Mouse (Mus musculus): Measurements from ENCODE around the gene Ndufaf2. TPM values are rescaled to one million over a fixed set of nuclear protein-coding genes. Genes with fewer than 3 reads are reported as not detected.

Gene Ndufaf2
- polyA plus RNA-seq, 1 experiment from 2014 or later: 65.2 TPM

GRCm38 (mm10) chr13:107992573-107992972 lies 165.8 kb downstream of the Ndufaf2 start:
- 76% methylated on average over 1 of the region's 1 CpGs for WGBS
- no peaks in the 10 kb centered on the region for H3K27me3 ChIP-seq (replicated peaks; ENCODE audit: control insufficient read depth, insufficient read depth, low read length)
- no peaks in the 10 kb centered on the region for H3K4me1 ChIP-seq (ENCODE audit: control insufficient read depth, insufficient read depth, low read length)
- DNase-seq (ENCODE audit: low spot score) (no peak), ATAC-seq (ENCODE audit: low read depth) (no peak)
- no peak overlapping the region for H3K4me2 ChIP-seq (ENCODE audit: low read depth, low read length)
- H3K9me3 ChIP-seq (ENCODE audit: control insufficient read depth, low read length): no peaks in the 10 kb centered on the region
- no peak overlapping the region for H3K4me3 ChIP-seq (ENCODE audit: low read depth, low read length)
- no peaks in the 10 kb centered on the region for H3K36me3 ChIP-seq (ENCODE audit: control insufficient read depth, insufficient read depth, low read length)
- H3K9ac ChIP-seq (ENCODE audit: low read depth, low read length): no peak overlapping the region
- no peak overlapping the region for H3K27ac ChIP-seq (replicated peaks; ENCODE audit: low read depth, low read length)

DNA sequence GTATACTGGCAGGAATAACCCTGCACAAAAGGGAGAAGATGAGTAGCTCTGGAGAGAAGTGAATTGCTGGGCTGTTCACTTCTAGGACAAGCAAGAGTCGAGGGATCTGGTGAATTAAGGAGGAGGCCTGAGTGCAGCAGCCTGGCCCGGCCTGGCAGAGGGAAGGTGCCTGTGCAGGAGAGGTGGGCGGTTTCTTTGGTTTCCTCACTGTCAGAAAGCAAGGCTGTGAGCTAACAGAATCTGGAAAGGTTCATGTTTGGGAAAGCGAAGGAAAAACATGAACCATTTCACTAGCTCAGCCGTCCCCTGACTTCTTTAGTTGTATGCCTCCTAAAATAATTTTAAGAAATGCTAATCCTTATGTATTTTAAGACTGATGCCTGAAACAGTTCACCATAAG lies 173.8 kb downstream of the Ndufaf2 start:
- H3K36me3 ChIP-seq (ENCODE audit: control insufficient read depth, insufficient read depth, low read length): no peaks in the 10 kb centered on the region
- H3K9me3 ChIP-seq (ENCODE audit: control insufficient read depth, low read length): no peaks in the 10 kb centered on the region
- H3K27me3 ChIP-seq (replicated peaks; ENCODE audit: control insufficient read depth, insufficient read depth, low read length): no peaks in the 10 kb centered on the region
- H3K4me2 ChIP-seq (ENCODE audit: low read depth, low read length): no peak overlapping the region
- H3K9ac ChIP-seq (ENCODE audit: low read depth, low read length): no peak overlapping the region
- 67% methylated on average over 5 of the region's 5 CpGs for whole genome bisulfite sequencing
- no peaks in the 10 kb centered on the region for H3K4me1 ChIP-seq (ENCODE audit: control insufficient read depth, insufficient read depth, low read length)
- H3K4me3 ChIP-seq (ENCODE audit: low read depth, low read length): no peak overlapping the region
- no peak overlapping the region for H3K27ac ChIP-seq (replicated peaks; ENCODE audit: low read depth, low read length)
- DNase-seq (ENCODE audit: low spot score): no peak
- ATAC-seq (ENCODE audit: low read depth): no peak

- H3K9me3 ChIP-seq (ENCODE audit: control insufficient read depth, low read length): no peaks in the 10 kb centered on the region
- H3K4me2 ChIP-seq (ENCODE audit: low read depth, low read length): no peak overlapping the region
- no peak overlapping the region for H3K27ac ChIP-seq (replicated peaks; ENCODE audit: low read depth, low read length)
- no peaks in the 10 kb centered on the region for H3K36me3 ChIP-seq (ENCODE audit: control insufficient read depth, insufficient read depth, low read length)
- DNase-seq (ENCODE audit: low spot score) (no peak), ATAC-seq (ENCODE audit: low read depth) (no peak)
- H3K4me1 ChIP-seq (ENCODE audit: control insufficient read depth, insufficient read depth, low read length): no peaks in the 10 kb centered on the region
- WGBS: 89% methylated on average over 5 of the region's 5 CpGs
- no peaks in the 10 kb centered on the region for H3K27me3 ChIP-seq (replicated peaks; ENCODE audit: control insufficient read depth, insufficient read depth, low read length)
- no peak overlapping the region for H3K4me3 ChIP-seq (ENCODE audit: low read depth, low read length)
- no peak overlapping the region for H3K9ac ChIP-seq (ENCODE audit: low read depth, low read length)
These were observed 174.2 kb downstream of the Ndufaf2 start for GRCm38 (mm10) chr13:107984186-107984585.

- DNase-seq (ENCODE audit: low spot score) (no peak), ATAC-seq (ENCODE audit: low read depth) (no peak)
- Histone ChIP-seq H3K4me3 (ENCODE audit: low read depth, low read length) (no peak overlapping the region), H3K9ac (ENCODE audit: low read depth, low read length) (no peak overlapping the region), H3K4me2 (ENCODE audit: low read depth, low read length) (no peak overlapping the region), H3K27ac (replicated peaks; ENCODE audit: low read depth, low read length) (no peak overlapping the region), H3K36me3 (ENCODE audit: control insufficient read depth, insufficient read depth, low read length) (no peaks in the 10 kb centered on the region), H3K9me3 (ENCODE audit: control insufficient read depth, low read length) (no peaks in the 10 kb centered on the region), H3K27me3 (replicated peaks; ENCODE audit: control insufficient read depth, insufficient read depth, low read length) (no peaks in the 10 kb centered on the region), H3K4me1 (ENCODE audit: control insufficient read depth, insufficient read depth, low read length) (no peaks in the 10 kb centered on the region)
- 94% methylated on average over 6 of the region's 6 CpGs for WGBS
These were observed 175.1 kb downstream of the Ndufaf2 start for GRCm38 (mm10) chr13:107983231-107983847.

DNA sequence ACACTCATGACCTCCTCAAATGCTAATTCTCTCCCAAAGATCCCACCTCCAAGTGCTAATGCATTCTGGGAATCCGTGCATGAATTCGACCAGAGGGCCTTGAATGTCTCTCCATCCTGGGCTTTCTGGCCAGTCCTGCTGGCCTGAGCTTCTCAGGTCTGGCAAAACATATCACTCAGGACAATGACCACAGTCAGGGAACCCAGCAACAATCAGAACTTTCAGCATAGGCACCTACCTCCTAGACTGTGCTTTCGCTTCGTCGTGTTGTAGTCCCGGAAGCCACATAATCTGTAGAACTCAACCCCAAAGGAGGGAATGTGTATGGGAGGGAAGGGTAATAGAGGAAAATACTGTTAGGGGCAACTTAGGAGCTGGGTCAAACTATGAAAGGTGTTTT lies 179.0 kb downstream of the Ndufaf2 start:
- H3K4me1 ChIP-seq (ENCODE audit: control insufficient read depth, insufficient read depth, low read length): no peaks in the 10 kb centered on the region
- no peaks in the 10 kb centered on the region for H3K9me3 ChIP-seq (ENCODE audit: control insufficient read depth, low read length)
- DNase-seq (ENCODE audit: low spot score) (no peak), ATAC-seq (ENCODE audit: low read depth) (no peak)
- H3K36me3 ChIP-seq (ENCODE audit: control insufficient read depth, insufficient read depth, low read length): no peaks in the 10 kb centered on the region
- WGBS: 93% methylated on average over 6 of the region's 6 CpGs
- H3K4me2 ChIP-seq (ENCODE audit: low read depth, low read length): no peak overlapping the region
- H3K9ac ChIP-seq (ENCODE audit: low read depth, low read length): no peak overlapping the region
- H3K27me3 ChIP-seq (replicated peaks; ENCODE audit: control insufficient read depth, insufficient read depth, low read length): no peaks in the 10 kb centered on the region; the same call in 1 of the 2 replicates
- H3K4me3 ChIP-seq (ENCODE audit: low read depth, low read length): no peak overlapping the region
- H3K27ac ChIP-seq (replicated peaks; ENCODE audit: low read depth, low read length): no peak overlapping the region

- 68% methylated on average over 16 of the region's 16 CpGs for WGBS
- H3K9ac ChIP-seq (ENCODE audit: low read depth, low read length): no peak overlapping the region
- H3K4me2 ChIP-seq (ENCODE audit: low read depth, low read length): no peak overlapping the region
- H3K27me3 ChIP-seq (replicated peaks; ENCODE audit: control insufficient read depth, insufficient read depth, low read length): no peaks in the 10 kb centered on the region; the same call in 1 of the 2 replicates
- H3K4me3 ChIP-seq (ENCODE audit: low read depth, low read length): no peak overlapping the region
- DNase-seq (ENCODE audit: low spot score) (peak; percentile 73), ATAC-seq (ENCODE audit: low read depth) (0 out of 2 replicates have a peak, but pooled peaks have one; percentile 2)
- H3K4me1 ChIP-seq (ENCODE audit: control insufficient read depth, insufficient read depth, low read length): 0 out of 2 replicates have a peak, but pooled peaks cover 2% of the 10 kb centered on the region
- no peaks in the 10 kb centered on the region for H3K36me3 ChIP-seq (ENCODE audit: control insufficient read depth, insufficient read depth, low read length)
- no peak overlapping the region for H3K27ac ChIP-seq (replicated peaks; ENCODE audit: low read depth, low read length)
- no peaks in the 10 kb centered on the region for H3K9me3 ChIP-seq (ENCODE audit: control insufficient read depth, low read length)
These were observed 181.4 kb downstream of the Ndufaf2 start for GRCm38 (mm10) chr13:107976886-107977656.

GRCm38 (mm10) chr13:107972451-107972850 lies 186.0 kb downstream of the Ndufaf2 start:
- no peak overlapping the region for H3K9ac ChIP-seq (ENCODE audit: low read depth, low read length)
- H3K27ac ChIP-seq (replicated peaks; ENCODE audit: low read depth, low read length): no peak overlapping the region
- no peak for ATAC-seq (ENCODE audit: low read depth)
- no peaks in the 10 kb centered on the region for H3K9me3 ChIP-seq (ENCODE audit: control insufficient read depth, low read length)
- H3K4me1 ChIP-seq (ENCODE audit: control insufficient read depth, insufficient read depth, low read length): peaks cover 21% of the 10 kb centered on the region
- H3K36me3 ChIP-seq (ENCODE audit: control insufficient read depth, insufficient read depth, low read length): no peaks in the 10 kb centered on the region
- peak; percentile 19 for DNase-seq (ENCODE audit: low spot score)
- H3K27me3 ChIP-seq (replicated peaks; ENCODE audit: control insufficient read depth, insufficient read depth, low read length): no peaks in the 10 kb centered on the region; the same call in 1 of the 2 replicates
- no peak overlapping the region for H3K4me3 ChIP-seq (ENCODE audit: low read depth, low read length)
- H3K4me2 ChIP-seq (ENCODE audit: low read depth, low read length): no peak overlapping the region
- WGBS: 66% methylated on average over 4 of the region's 4 CpGs

DNA sequence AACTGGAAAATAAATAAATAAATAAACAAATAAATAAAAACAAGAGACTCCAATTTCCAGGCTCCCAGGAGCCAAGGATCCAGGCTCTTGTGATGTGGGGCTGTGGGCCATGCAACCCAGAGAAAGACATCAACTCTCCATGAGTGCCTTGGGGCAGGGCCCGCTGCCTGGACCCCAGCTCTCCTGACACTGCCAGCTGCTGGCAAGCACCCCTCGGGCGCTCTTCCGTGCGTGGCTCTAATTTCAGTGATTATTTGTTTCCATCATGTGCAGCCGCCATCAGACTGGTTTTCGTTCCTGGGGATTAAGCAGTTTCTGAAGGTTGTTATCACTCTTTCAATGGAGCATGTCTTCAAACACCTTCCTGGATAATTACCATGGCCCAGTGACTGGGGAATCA lies 186.6 kb downstream of the Ndufaf2 start:
- ATAC-seq (ENCODE audit: low read depth) (no peak), DNase-seq (ENCODE audit: low spot score) (peak; percentile 48)
- Histone ChIP-seq H3K27me3 (replicated peaks; ENCODE audit: control insufficient read depth, insufficient read depth, low read length) (no peaks in the 10 kb centered on the region; the same call in 1 of the 2 replicates), H3K9ac (ENCODE audit: low read depth, low read length) (no peak overlapping the region), H3K9me3 (ENCODE audit: control insufficient read depth, low read length) (no peaks in the 10 kb centered on the region), H3K4me1 (ENCODE audit: control insufficient read depth, insufficient read depth, low read length) (peaks cover 21% of the 10 kb centered on the region), H3K36me3 (ENCODE audit: control insufficient read depth, insufficient read depth, low read length) (no peaks in the 10 kb centered on the region), H3K4me2 (ENCODE audit: low read depth, low read length) (no peak overlapping the region), H3K4me3 (ENCODE audit: low read depth, low read length) (no peak overlapping the region), H3K27ac (replicated peaks; ENCODE audit: low read depth, low read length) (no peak overlapping the region)
- 43% methylated on average over 7 of the region's 7 CpGs for WGBS

Measured in embryonic facial prominence, embryonic 14.5 days (tissue).